In genomic region chr17:26849746-26850357, GRCm38 (mm10) we compare ENCODE assay signal across 9 mouse cellular contexts. TPM values are rescaled to one million over a fixed set of nuclear protein-coding genes. Genes with fewer than 3 reads are reported as not detected.
DNase-seq lines count a peak whose midpoint lies in the region; ATAC-seq lines count a peak whose summit lies in the region.
"Had no signal": no experiment of that assay in that cellular context is flagged by ENCODE, and none has a peak within 500 bp of the region (broad histone marks: within the 10 kb centered on the region; RNA-seq: fewer than 3 reads in every experiment).

No protein-coding gene starts in this region.

- H3K36me3 ChIP-seq in hindbrain, embryonic 12.5 days, result no peaks in the 10 kb centered on the region
- no peaks in the 10 kb centered on the region for H3K36me3 ChIP-seq in liver, embryonic 13.5 days

- peak; percentile 40 for DNase-seq in MN1 (ENCODE audit: low spot score)
- peak; percentile 65 for DNase-seq in embryo, embryonic 11 days
- no peak for DNase-seq in liver, embryonic 13.5 days
- no peak for DNase-seq in left cerebral cortex, postnatal 25 days (ENCODE audit: low spot score in 2 of 2)
- no peak for DNase-seq in layer of hippocampus, adult 9-11 months
- DNase-seq in right cerebral cortex, postnatal 4 days, result no peak

- WGBS in hindbrain, embryonic 12.5 days, result under 1% methylated on average over 44 of the region's 44 CpGs
- WGBS in liver, embryonic 13.5 days (ENCODE audit: insufficient replicate concordance), result 1% methylated on average over 44 of the region's 44 CpGs

- no peak overlapping the region for H3K27ac ChIP-seq in hindbrain, embryonic 12.5 days
- no peak overlapping the region for H3K27ac ChIP-seq in liver, embryonic 13.5 days

- no peak for ATAC-seq in hindbrain, embryonic 12.5 days (ENCODE audit: low FRiP score)
- ATAC-seq in liver, embryonic 13.5 days (ENCODE audit: low read depth), result no peak
- ATAC-seq in megakaryocyte-erythroid progenitor cell, adult 5-6 weeks (replicated peaks; ENCODE audit: low FRiP score, low TSS enrichment, poor library complexity, severe bottlenecking), result no peak

- H3K4me1 ChIP-seq in hindbrain, embryonic 12.5 days, result peaks cover 11% of the 10 kb centered on the region
- peaks cover 14% of the 10 kb centered on the region for H3K4me1 ChIP-seq in liver, embryonic 13.5 days (replicated peaks)

- intact Hi-C loops in left cerebral cortex, postnatal 25 days (cut with DNase I), result no loop called here

- H3K9ac ChIP-seq in hindbrain, embryonic 12.5 days, result no peak overlapping the region
- no peak overlapping the region for H3K9ac ChIP-seq in liver, embryonic 13.5 days

- peak overlapping the region; percentile 25; the same call in 1 of the 2 replicates for H3K4me2 ChIP-seq in hindbrain, embryonic 12.5 days (replicated peaks)
- H3K4me2 ChIP-seq in liver, embryonic 13.5 days, result peak overlapping the region; percentile 51

- no peaks in the 10 kb centered on the region for H3K9me3 ChIP-seq in hindbrain, embryonic 12.5 days (replicated peaks)
- no peaks in the 10 kb centered on the region for H3K9me3 ChIP-seq in liver, embryonic 13.5 days (replicated peaks)

- H3K27me3 ChIP-seq in hindbrain, embryonic 12.5 days, result peaks cover 88% of the 10 kb centered on the region
- H3K27me3 ChIP-seq in liver, embryonic 13.5 days, result peaks cover 92% of the 10 kb centered on the region

- H3K4me3 ChIP-seq in hindbrain, embryonic 12.5 days, result 0 out of 2 replicates have a peak overlapping the region, but pooled peaks have one; percentile 6
- H3K4me3 ChIP-seq in liver, embryonic 13.5 days (replicated peaks), result peak overlapping the region; percentile 32

RNA-seq across cellular contexts. Expression of gene Nkx2-5, which starts 5.0 kb away (rescaled TPM):
- not detected in 2 replicates for polyA plus RNA-seq in hindbrain, embryonic 12.5 days (2016; fragmentation: Nextera tagmentation; extraction: Ambion mirVana)
- polyA plus RNA-seq in liver, embryonic 13.5 days (2015; fragmentation: Nextera tagmentation; extraction: Ambion mirVana), result 0.90 TPM in 1 of 2 replicates, not detected in the other
- not detected in 2 replicates for total RNA-seq in megakaryocyte-erythroid progenitor cell, adult 5-6 weeks (2014; fragmentation: Nextera tagmentation)
- not detected in 2 replicates for total RNA-seq in megakaryocyte-erythroid progenitor cell, adult 5-6 weeks (2017)
- not detected for total RNA-seq in left cerebral cortex, postnatal 25 days (2021)
- total RNA-seq: neutrophil, adult 5-6 weeks had no signal

Comparison
In these comparisons a context has a peak if more than half of its experiments do, and no peak if none do; other contexts are left out.
1. DNase-seq: peak in MN1 (single experiment) and embryo, embryonic 11 days (single experiment); none in liver, embryonic 13.5 days (single experiment), left cerebral cortex, postnatal 25 days (0 of 2), layer of hippocampus, adult 9-11 months (single experiment) and right cerebral cortex, postnatal 4 days (single experiment).